Mouse (Mus musculus) thymus, adult 2 months (tissue): ENCODE measurements around the gene Tal1. TPM values are rescaled to one million over a fixed set of nuclear protein-coding genes. Genes with fewer than 3 reads are reported as not detected.
A peak's percentile ranks its signal among the peaks of the same experiment; 100 is the strongest.

Experiments
- DNase-seq: peaks from one replicate; pipeline ENCODE4 v3.0.0; 2021
- H3K27ac ChIP-seq: fragments of 200-500 bp; 2 replicates; pipeline ENCODE4 v1.5.1; 2012; ENCODE audit warnings: low read length, control low read depth; ENCODE audit not compliant: control insufficient read depth, insufficient read depth
- H3K27me3 ChIP-seq: fragments of 200-500 bp; 2 replicates; pipeline ENCODE4 v1.6.1; 2012; ENCODE audit warnings: mild to moderate bottlenecking, low read length, moderate library complexity, mixed read lengths; ENCODE audit not compliant: control insufficient read depth, insufficient read depth
- H3K36me3 ChIP-seq: fragments of 200-500 bp; 2 replicates; pipeline ENCODE4 v1.6.1; 2012; ENCODE audit warnings: mild to moderate bottlenecking, low read length, moderate library complexity; ENCODE audit not compliant: control insufficient read depth, insufficient read depth
- H3K4me1 ChIP-seq: fragments of 200-500 bp; replicated peaks from 2 replicates; pipeline ENCODE4 v1.6.1; 2012; ENCODE audit warnings: low read length; ENCODE audit not compliant: control insufficient read depth, insufficient read depth
- H3K4me3 ChIP-seq: fragments of 200-500 bp; 2 replicates; pipeline ENCODE4 v1.5.1; 2012; ENCODE audit warnings: mild to moderate bottlenecking, low read length, control low read depth, moderate library complexity; ENCODE audit not compliant: control insufficient read depth, insufficient read depth
- CTCF ChIP-seq: fragments of 200-500 bp; IDR thresholded peaks from 2 replicates; pipeline ENCODE4 v1.5.1; 2012; ENCODE audit warnings: mild to moderate bottlenecking, control low read depth, low read length, moderate library complexity, borderline replicate concordance; ENCODE audit not compliant: control insufficient read depth, poor library complexity, insufficient read depth; ENCODE audit errors: extremely low read depth
- POLR2A ChIP-seq: fragments of 200-500 bp; IDR thresholded peaks from 2 replicates; pipeline ENCODE4 v1.6.1; 2012; ENCODE audit warnings: mild to moderate bottlenecking, low read length, control low read depth, moderate library complexity; ENCODE audit not compliant: control insufficient read depth, poor library complexity, insufficient read depth; ENCODE audit errors: extremely low read depth
- WGBS: fragments of 180-500 bp; shearing (Covaris S2); methylation state at CpG from one replicate; pipeline ENCODE4 v1.1.7; 2018; 5-methylcytosine and 5-hydroxymethylcytosine counted together
- polyA plus RNA-seq: library from polyadenylated mRNA; depleted of rRNA; stranded (reverse); fragments of >200 nt; gene quantifications from 2 replicates; pipeline ENCODE4 v1.2.3, GENCODE M21; 2012

Tal1 gene
- polyA plus RNA-seq, 1 experiment = 0.89 TPM

DNA sequence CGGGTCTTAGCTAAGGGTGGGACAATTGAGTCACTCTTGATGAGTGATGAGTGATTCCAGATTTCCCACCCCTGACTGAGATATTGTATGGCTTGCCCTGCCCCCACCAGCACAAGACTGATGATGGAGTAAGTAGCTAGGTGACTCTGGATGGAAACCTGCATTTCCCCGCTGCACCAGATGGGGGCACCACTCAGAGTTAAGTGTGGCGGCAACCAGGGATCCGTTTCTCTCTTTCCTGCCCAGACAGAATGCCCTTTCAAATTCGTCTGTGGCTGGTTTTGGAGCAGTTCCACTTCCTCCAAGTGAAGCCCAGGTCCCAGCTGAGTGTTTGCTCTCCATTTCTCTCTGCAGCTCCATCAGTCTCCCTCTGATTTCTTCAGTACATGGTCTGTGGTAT is 8.5 kb upstream of the Tal1 start:
- H3K27me3 ChIP-seq = peaks cover 9% of the 10 kb centered on the region; the same call in 1 of the 2 replicates
- 3% methylated on average over 5 of the region's 5 CpGs for WGBS
- no peak overlapping the region for H3K27ac ChIP-seq
- TF ChIP-seq POLR2A (no peak), CTCF (peak; percentile 38; the same call in 1 of the 2 replicates)
- H3K4me1 ChIP-seq = no peaks in the 10 kb centered on the region; the same call in 1 of the 2 replicates
- no peaks in the 10 kb centered on the region; the same call in 1 of the 2 replicates for H3K36me3 ChIP-seq
- DNase-seq = peak; percentile 69
- H3K4me3 ChIP-seq = no peak overlapping the region

DNA sequence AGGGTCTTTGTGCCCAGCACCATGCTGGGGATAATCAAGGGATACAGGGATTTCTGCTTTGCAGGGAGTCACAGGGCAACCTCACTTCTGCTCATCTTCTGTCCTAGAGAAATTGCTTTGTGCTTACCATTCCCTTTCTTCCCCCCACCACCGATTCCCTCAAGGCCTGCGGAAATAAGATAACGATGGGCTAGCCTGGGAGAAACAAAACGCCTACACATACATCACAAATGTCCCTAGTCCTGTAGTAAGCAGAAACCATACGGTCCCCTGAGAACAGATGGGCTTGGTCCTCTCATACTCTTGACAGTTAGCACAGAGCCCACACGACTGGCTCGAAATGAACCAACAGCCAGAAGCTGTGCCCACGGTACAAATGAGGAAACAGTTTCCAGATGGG is 8.0 kb upstream of the Tal1 start:
- H3K27me3 ChIP-seq = peaks cover 13% of the 10 kb centered on the region; the same call in 1 of the 2 replicates
- H3K4me1 ChIP-seq = no peaks in the 10 kb centered on the region; the same call in 1 of the 2 replicates
- no peak for DNase-seq
- no peak for TF ChIP-seq CTCF
- H3K4me3 ChIP-seq = no peak overlapping the region
- WGBS = 59% methylated on average over 8 of the region's 8 CpGs
- no peak overlapping the region for H3K27ac ChIP-seq
- no peaks in the 10 kb centered on the region for H3K36me3 ChIP-seq

DNA sequence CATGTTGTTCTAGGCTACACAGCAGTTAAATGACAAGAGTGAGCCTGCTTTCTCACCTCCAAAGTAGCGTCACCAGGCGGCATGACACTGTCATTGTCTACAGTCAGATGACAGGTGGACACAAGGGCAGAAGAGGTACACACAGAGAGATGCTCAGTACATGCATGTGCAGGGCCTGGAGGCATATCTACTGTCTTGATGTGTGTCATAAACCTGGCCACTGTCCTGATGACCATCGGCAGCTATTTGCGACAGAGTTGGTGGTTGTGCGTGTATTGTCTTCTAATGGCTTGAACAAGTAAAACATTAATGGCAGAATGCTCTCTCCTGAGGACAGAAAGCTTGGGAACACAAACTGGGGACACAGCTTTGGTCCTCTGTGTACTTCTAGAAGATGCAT is 5.0 kb upstream of the Tal1 start:
- WGBS = 95% methylated on average over 5 of the region's 5 CpGs
- Histone ChIP-seq H3K4me3 (no peak overlapping the region), H3K27ac (no peak overlapping the region), H3K27me3 (peaks cover 19% of the 10 kb centered on the region), H3K36me3 (no peaks in the 10 kb centered on the region), H3K4me1 (no peaks in the 10 kb centered on the region; the same call in 1 of the 2 replicates)
- TF ChIP-seq CTCF (no peak), POLR2A (no peak)
- no peak for DNase-seq

DNA sequence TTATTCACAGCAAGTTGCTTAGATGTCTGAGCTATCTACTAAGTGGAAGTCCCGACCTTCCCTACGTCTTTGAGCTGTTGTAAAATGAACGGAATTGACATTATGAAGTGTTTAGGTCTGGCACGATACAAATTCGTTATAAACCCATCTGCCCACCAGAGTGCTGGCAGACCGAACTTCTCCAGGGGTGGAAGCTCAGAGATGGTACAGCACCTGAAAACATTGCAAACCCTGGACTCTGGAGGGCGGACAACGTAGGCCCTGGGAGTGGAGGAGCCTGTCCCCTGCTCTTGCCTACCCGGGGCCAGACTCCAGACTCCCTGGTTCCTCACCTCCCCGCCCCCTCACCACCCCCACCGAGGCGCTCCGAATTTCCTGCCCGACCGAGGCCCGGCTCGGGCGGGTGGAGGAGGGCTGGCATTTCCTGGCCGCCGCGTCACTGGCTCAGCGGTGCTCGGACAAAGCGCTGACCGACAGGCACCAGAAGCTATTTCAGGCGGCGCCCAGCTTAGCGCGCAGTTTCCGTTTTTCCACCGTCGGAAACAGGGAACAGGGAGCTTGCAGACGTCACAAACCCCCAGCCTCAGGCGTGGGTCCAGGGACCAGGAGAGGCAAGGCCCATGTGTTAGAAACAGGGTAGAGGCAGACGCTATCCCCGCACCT is 3.8 kb upstream of the Tal1 start:
- no peak overlapping the region for H3K27ac ChIP-seq
- H3K4me3 ChIP-seq = no peak overlapping the region
- 7% methylated on average over 36 of the region's 36 CpGs for WGBS
- H3K4me1 ChIP-seq = peaks cover 7% of the 10 kb centered on the region; the same call in 1 of the 2 replicates
- H3K27me3 ChIP-seq = peaks cover 30% of the 10 kb centered on the region
- TF ChIP-seq CTCF (no peak), POLR2A (no peak)
- no peaks in the 10 kb centered on the region for H3K36me3 ChIP-seq
- DNase-seq = no peak

DNA sequence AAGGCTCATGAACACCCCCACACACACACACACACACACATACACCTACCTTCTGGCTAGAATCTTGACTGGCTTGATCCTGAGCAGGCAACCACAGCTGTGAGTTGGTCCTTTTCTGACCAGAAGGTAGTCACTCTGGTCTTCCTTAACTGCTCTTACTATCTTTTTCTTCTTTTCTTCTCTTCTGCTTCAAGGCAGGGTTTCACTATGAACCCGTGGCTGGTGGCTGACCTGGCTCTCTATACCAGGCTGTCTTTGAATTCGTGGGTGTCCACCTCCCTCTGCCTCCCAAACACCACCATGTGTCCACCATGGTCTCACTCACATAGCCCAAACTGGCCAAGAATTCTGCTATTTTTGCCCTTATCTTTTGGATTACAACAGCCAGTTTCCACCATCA is 1.2 kb upstream of the Tal1 start:
- no peak overlapping the region for H3K27ac ChIP-seq
- TF ChIP-seq POLR2A (no peak), CTCF (no peak)
- no peaks in the 10 kb centered on the region for H3K36me3 ChIP-seq
- 0 out of 2 replicates have a peak, but pooled peaks cover 7% of the 10 kb centered on the region for H3K4me1 ChIP-seq
- H3K4me3 ChIP-seq = no peak overlapping the region
- 76% methylated on average over 2 of the region's 2 CpGs for WGBS
- no peak for DNase-seq
- H3K27me3 ChIP-seq = peaks cover 47% of the 10 kb centered on the region

DNA sequence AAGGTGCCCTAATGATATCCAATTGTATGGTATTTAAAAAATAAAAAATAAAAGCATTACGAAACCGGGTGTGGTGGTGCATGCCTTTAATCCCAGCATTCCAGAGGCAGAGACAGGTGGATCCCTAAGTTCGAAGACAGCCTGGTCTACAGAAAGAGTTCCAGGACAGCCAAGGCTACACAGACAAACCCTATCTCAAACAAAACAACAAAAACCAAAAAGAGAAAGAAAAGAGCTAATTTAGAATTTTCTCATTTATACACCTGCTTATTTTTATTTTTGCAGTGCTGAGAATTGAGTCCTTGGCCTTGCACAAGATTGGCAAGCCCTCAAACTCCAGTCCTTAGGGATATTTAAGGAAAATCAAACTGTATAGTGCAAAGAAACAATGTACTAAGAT is 535 bp upstream of the Tal1 start:
- DNase-seq = no peak
- H3K27me3 ChIP-seq = peaks cover 53% of the 10 kb centered on the region
- no peak overlapping the region for H3K27ac ChIP-seq
- TF ChIP-seq CTCF = no peak
- no peak for TF ChIP-seq POLR2A
- WGBS = 80% methylated on average over 3 of the region's 3 CpGs
- no peaks in the 10 kb centered on the region for H3K36me3 ChIP-seq
- H3K4me3 ChIP-seq = no peak overlapping the region
- H3K4me1 ChIP-seq = 0 out of 2 replicates have a peak, but pooled peaks cover 7% of the 10 kb centered on the region

DNA sequence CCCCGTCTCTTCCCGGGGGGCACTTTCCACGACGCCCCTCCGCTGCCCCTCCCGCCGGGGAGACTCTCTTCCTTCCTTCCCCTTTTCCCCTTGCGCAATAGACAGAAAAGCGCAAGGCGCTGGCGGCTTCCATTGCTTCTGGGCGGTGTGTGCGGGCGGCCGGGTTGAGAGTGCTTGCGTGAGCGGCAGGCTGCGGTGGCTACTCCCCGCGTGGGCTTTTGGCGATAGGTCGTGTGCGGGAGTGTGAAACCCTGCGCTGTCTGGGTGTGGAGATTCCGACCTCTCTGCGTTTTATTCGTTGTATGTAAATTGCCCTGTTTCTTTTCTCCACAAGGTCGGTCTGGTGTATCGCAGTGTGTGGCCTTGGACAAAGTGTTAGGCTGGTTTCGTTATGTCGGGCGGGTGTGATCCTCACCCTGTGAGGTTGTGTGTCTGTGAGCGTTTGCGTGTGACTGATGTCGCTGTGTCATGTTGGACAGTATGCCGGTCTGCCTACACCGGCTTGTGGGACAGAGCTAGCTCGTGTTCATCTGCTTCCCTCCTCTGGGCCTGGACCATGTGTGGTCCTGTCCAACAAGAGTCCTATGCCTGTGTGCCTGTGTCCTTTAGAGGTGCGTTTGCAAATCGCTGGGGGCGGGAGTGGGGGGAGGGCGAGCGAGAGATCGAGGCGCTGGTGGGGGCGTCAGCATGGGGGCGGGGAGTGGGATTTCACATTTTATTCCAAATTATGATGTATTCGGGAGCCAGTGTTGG is 871 bp downstream of the Tal1 start:
- no peak for DNase-seq
- Histone ChIP-seq H3K4me3 (peak overlapping the region; percentile 1), H3K36me3 (no peaks in the 10 kb centered on the region), H3K27ac (no peak overlapping the region), H3K4me1 (0 out of 2 replicates have a peak, but pooled peaks cover 7% of the 10 kb centered on the region), H3K27me3 (peaks cover 52% of the 10 kb centered on the region)
- 0 out of 2 replicates have a peak, but pooled peaks have one; percentile 11 for TF ChIP-seq CTCF
- no peak for TF ChIP-seq POLR2A
- under 1% methylated on average over 48 of the region's 48 CpGs for WGBS
